Mouse (Mus musculus) kidney, postnatal 36 days (tissue): ENCODE measurements around the gene Ankrd22.

Experiments
- DNase-seq, 2 experiments: peaks; one replicate each; pipeline ENCODE4 v3.0.0; 2021 to 2022; ENCODE audit warnings: mixed read lengths in 2 of 2

The Ankrd22 gene

GRCm38 (mm10) chr19:34089011-34089680 is 76.7 kb downstream of the Ankrd22 start:
- DNase-seq, result peak; percentile 37 to 60

DNA sequence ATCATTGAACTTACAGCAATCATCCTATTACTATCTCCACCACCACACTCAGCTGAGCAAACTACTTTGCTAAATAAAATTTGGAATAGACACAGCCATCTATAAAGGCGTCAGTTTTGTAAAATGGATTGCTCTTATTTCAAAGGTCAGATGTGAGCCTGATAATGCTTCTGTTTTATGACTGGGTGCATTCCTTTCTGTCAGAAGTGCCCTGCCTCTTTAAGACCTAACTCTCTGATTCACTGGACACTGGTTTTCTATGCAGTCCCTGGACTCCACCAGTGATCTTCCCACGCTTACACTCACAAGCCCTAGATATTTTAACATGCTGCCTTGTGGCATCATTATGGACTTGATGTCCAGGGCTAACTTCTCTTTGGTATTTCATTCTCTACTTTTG is 87.7 kb downstream of the Ankrd22 start:
- no peak for DNase-seq

DNA sequence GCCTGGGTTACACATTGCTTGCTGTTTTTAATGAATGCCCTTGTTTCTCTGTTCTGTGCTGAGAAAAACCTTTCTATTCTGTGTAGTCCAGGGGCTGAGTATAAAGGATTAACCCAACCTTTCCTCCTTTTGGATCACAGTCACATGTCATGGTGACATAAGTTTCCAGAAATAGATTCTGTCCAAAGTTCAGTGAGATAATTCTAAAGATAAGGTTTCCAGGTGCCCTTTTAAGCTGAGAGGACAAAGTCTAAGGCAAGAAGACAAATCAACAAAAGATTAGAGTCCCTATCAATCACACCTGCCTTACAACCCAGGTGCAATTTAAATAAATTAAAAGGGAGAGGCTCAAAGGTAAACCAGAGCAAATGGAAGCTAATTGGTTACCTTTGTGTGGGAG is 91.6 kb downstream of the Ankrd22 start:
- no peak for DNase-seq
